Mouse (Mus musculus) hindbrain, embryonic 10.5 days (tissue): ENCODE data around the gene Lrg1. TPM values are rescaled to one million over a fixed set of nuclear protein-coding genes. Genes with fewer than 3 reads are reported as not detected.
"Not testable (repeated sequence)": the region's sequence is repeated elsewhere in the genome, so short reads cannot be mapped to it uniquely, and the experiment has no call there.

Source experiments
- DNase-seq: peaks from one replicate; pipeline ENCODE4 v3.0.0-alpha.2; 2017; ENCODE audit warnings: low spot score
- H3K27ac ChIP-seq: fragments of 300-500 bp; sonication (generic); 2 replicates; pipeline ENCODE4 v1.5.1; 2016; ENCODE audit warnings: mild to moderate bottlenecking, moderate library complexity
- H3K27me3 ChIP-seq: fragments of 300-500 bp; sonication (generic); 2 replicates; pipeline ENCODE4 v1.6.1; 2016; ENCODE audit warnings: mild to moderate bottlenecking; ENCODE audit not compliant: poor library complexity, insufficient read depth, severe bottlenecking
- H3K36me3 ChIP-seq: fragments of 300-500 bp; sonication (generic); 2 replicates; pipeline ENCODE4 v1.6.1; 2016; ENCODE audit warnings: mild to moderate bottlenecking, moderate library complexity
- H3K4me1 ChIP-seq: fragments of 300-500 bp; sonication (generic); replicated peaks from 2 replicates; pipeline ENCODE4 v1.6.1; 2016; ENCODE audit warnings: mild to moderate bottlenecking
- H3K4me3 ChIP-seq: fragments of 300-500 bp; sonication (generic); 2 replicates; pipeline ENCODE4 v1.5.1; 2016; ENCODE audit warnings: mild to moderate bottlenecking, moderate library complexity
- H3K9me3 ChIP-seq: fragments of 300-500 bp; sonication (generic); 2 replicates; pipeline ENCODE4 v1.6.1; 2016; ENCODE audit warnings: mild to moderate bottlenecking, moderate library complexity
- WGBS: fragments of 180-500 bp; shearing (Covaris S2); methylation state at CpG from one replicate; pipeline ENCODE4 v1.1.7; 2016; 5-methylcytosine and 5-hydroxymethylcytosine counted together
- polyA plus RNA-seq: library from polyadenylated mRNA; unstranded; fragments of >200 nt; fragmentation: Nextera tagmentation; extraction: Ambion mirVana; gene quantifications from 2 replicates; pipeline ENCODE4 v1.2.1, GENCODE M21; 2016

The Lrg1 gene
- polyA plus RNA-seq, 1 experiment from 2014 or later, result not detected

- DNase-seq, result no peak
- Histone ChIP-seq H3K4me1 (no peaks in the 10 kb centered on the region), H3K27ac (no peak overlapping the region), H3K4me3 (no peak overlapping the region), H3K9me3 (no peaks in the 10 kb centered on the region), H3K36me3 (peaks cover 67% of the 10 kb centered on the region), H3K27me3 (no peaks in the 10 kb centered on the region)
- WGBS, result 94% methylated on average over 9 of the region's 9 CpGs
Observed at GRCm38 (mm10) chr17:56102927-56103326, 18.9 kb downstream of the Lrg1 start.

GRCm38 (mm10) chr17:56102158-56102557, 19.6 kb downstream of the Lrg1 start:
- no peak overlapping the region for H3K27ac ChIP-seq
- no peaks in the 10 kb centered on the region for H3K4me1 ChIP-seq
- H3K27me3 ChIP-seq, result no peaks in the 10 kb centered on the region
- H3K9me3 ChIP-seq, result no peaks in the 10 kb centered on the region
- H3K36me3 ChIP-seq, result peaks cover 74% of the 10 kb centered on the region
- no peak overlapping the region for H3K4me3 ChIP-seq
- WGBS, result 94% methylated on average over 5 of the region's 5 CpGs
- DNase-seq, result no peak

DNA sequence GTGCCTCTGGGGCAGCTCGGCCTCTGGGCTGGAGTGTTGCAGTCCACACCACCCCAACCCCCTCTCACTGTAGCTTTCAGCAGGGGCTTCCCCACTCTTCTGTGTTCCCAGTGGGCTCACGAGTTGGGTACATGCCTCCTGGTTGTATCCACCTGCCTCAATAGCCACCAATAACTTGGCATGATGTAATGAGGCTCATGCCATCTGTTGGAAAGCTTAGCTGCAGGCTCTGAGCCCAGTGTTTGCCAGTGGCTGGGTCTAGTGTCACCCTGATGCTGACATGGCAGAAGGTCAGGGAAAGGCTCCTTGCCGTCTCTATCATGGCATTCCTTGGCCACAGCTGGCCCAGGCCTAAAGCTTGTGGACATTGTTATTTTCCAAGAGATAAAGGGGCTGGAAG, 21.0 kb downstream of the Lrg1 start:
- H3K9me3 ChIP-seq, result no peaks in the 10 kb centered on the region
- no peak for DNase-seq
- no peak overlapping the region for H3K27ac ChIP-seq
- H3K4me3 ChIP-seq, result no peak overlapping the region
- 91% methylated on average over 3 of the region's 3 CpGs for WGBS
- no peaks in the 10 kb centered on the region for H3K4me1 ChIP-seq
- H3K27me3 ChIP-seq, result no peaks in the 10 kb centered on the region
- H3K36me3 ChIP-seq, result peaks cover 84% of the 10 kb centered on the region

DNA sequence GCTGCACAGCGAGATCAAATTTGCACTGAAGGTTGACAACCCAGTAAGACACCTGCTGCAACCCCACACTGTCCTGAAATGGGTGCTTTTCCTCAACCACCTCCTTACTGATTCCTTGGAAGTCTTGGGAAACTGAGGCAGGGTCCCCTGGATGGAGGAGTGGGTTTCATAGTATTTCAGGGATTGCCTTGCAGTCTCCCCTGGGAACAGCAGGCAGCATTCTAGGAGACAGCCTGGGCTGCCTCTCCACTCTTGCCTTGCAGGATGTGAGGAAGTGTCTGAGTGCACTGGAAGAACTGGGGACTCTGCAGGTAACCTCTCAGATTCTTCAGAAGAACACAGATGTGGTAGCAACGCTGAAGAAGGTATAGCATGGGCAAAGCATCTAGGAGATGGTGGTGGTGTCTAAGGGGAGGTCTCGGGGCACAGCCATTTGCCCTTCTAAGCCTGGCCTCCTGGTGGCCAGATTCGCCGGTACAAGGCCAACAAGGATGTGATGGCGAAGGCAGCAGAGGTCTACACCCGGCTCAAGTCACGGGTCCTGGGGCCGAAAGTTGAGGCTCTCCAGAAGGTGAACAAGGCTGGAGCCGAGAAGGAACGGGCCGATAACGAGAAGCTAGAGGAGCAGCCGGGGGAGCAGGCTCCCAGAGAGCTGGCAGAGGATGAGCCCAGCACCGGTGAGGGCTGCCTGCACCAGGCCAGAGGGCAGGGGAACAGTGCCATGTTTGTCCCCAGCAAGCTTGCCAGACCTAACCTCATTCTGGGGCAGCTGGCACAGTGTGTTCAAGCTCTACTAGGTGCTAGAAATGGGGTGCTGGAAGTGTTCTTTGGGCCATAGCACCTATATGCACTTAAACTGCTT, 22.9 kb downstream of the Lrg1 start:
- no peaks in the 10 kb centered on the region for H3K27me3 ChIP-seq
- WGBS, result 91% methylated on average over 15 of the region's 15 CpGs
- no peak overlapping the region for H3K4me3 ChIP-seq
- H3K36me3 ChIP-seq, result peaks cover 98% of the 10 kb centered on the region
- H3K4me1 ChIP-seq, result no peaks in the 10 kb centered on the region
- no peak for DNase-seq
- H3K27ac ChIP-seq, result no peak overlapping the region
- no peaks in the 10 kb centered on the region for H3K9me3 ChIP-seq

GRCm38 (mm10) chr17:56098180-56098579, 23.6 kb downstream of the Lrg1 start:
- no peak for DNase-seq
- no peaks in the 10 kb centered on the region for H3K4me1 ChIP-seq
- no peaks in the 10 kb centered on the region for H3K9me3 ChIP-seq
- no peaks in the 10 kb centered on the region for H3K27me3 ChIP-seq
- no peak overlapping the region for H3K27ac ChIP-seq
- peaks cover 98% of the 10 kb centered on the region for H3K36me3 ChIP-seq
- 94% methylated on average over 8 of the region's 8 CpGs for whole genome bisulfite sequencing
- H3K4me3 ChIP-seq, result no peak overlapping the region

- no peaks in the 10 kb centered on the region for H3K9me3 ChIP-seq
- no peak for DNase-seq
- no peak overlapping the region for H3K27ac ChIP-seq
- 91% methylated on average over 12 of the region's 12 CpGs for WGBS
- peaks cover 92% of the 10 kb centered on the region for H3K36me3 ChIP-seq
- no peaks in the 10 kb centered on the region for H3K27me3 ChIP-seq
- no peaks in the 10 kb centered on the region for H3K4me1 ChIP-seq
- no peak overlapping the region for H3K4me3 ChIP-seq
Observed at GRCm38 (mm10) chr17:56096883-56097282, 24.9 kb downstream of the Lrg1 start.

- Histone ChIP-seq H3K4me3 (no peak overlapping the region), H3K27me3 (no peaks in the 10 kb centered on the region), H3K27ac (no peak overlapping the region), H3K36me3 (peaks cover 85% of the 10 kb centered on the region), H3K9me3 (no peaks in the 10 kb centered on the region), H3K4me1 (no peaks in the 10 kb centered on the region)
- no peak for DNase-seq
- 88% methylated on average over 1 of the region's 1 CpGs for WGBS
Observed at GRCm38 (mm10) chr17:56092794-56093193, 29.0 kb downstream of the Lrg1 start.

- Histone ChIP-seq H3K27ac (no peak overlapping the region), H3K27me3 (no peaks in the 10 kb centered on the region), H3K9me3 (no peaks in the 10 kb centered on the region), H3K4me1 (no peaks in the 10 kb centered on the region), H3K4me3 (no peak overlapping the region), H3K36me3 (peaks cover 85% of the 10 kb centered on the region)
- 95% methylated on average over 1 of the region's 1 CpGs for WGBS
- DNase-seq, result no peak
Observed at GRCm38 (mm10) chr17:56092312-56092711, 29.5 kb downstream of the Lrg1 start.

- H3K4me3 ChIP-seq, result peak overlapping the region; percentile 98
- H3K27ac ChIP-seq, result peak overlapping the region; percentile 89
- H3K9me3 ChIP-seq, result no peaks in the 10 kb centered on the region
- 6% methylated on average over 8 of the region's 8 CpGs for WGBS
- H3K36me3 ChIP-seq, result peaks cover 40% of the 10 kb centered on the region
- no peaks in the 10 kb centered on the region for H3K27me3 ChIP-seq
- peaks cover 31% of the 10 kb centered on the region for H3K4me1 ChIP-seq
- DNase-seq, result peak; percentile 83
Observed at GRCm38 (mm10) chr17:56080781-56081585, 40.8 kb downstream of the Lrg1 start.

DNA sequence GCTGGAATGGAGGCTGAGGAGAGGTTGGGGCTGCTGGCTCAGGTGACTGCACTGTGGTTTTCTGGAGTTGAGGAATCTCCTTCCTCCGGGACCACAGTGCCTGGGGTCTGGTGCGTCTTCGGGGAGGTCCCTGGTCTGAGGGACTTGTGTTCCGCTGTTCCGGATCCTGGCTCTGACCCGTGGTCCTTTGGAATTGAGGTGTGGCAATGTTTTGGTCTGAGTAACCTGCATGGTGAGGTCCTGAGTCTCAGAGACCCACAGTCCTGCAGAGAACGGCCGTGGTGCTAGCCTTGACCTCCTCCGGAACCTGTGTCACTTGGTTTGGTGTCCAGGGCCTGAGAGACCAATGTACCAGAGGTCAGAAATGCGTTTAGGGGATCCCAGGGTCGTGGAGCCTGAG, 41.9 kb downstream of the Lrg1 start:
- Histone ChIP-seq H3K36me3 (peaks cover 30% of the 10 kb centered on the region), H3K4me3 (peak overlapping the region; percentile 98), H3K4me1 (peaks cover 40% of the 10 kb centered on the region), H3K27ac (peak overlapping the region; percentile 89), H3K27me3 (no peaks in the 10 kb centered on the region), H3K9me3 (no peaks in the 10 kb centered on the region)
- DNase-seq, result no peak
- WGBS, result 1% methylated on average over 11 of the region's 11 CpGs

DNA sequence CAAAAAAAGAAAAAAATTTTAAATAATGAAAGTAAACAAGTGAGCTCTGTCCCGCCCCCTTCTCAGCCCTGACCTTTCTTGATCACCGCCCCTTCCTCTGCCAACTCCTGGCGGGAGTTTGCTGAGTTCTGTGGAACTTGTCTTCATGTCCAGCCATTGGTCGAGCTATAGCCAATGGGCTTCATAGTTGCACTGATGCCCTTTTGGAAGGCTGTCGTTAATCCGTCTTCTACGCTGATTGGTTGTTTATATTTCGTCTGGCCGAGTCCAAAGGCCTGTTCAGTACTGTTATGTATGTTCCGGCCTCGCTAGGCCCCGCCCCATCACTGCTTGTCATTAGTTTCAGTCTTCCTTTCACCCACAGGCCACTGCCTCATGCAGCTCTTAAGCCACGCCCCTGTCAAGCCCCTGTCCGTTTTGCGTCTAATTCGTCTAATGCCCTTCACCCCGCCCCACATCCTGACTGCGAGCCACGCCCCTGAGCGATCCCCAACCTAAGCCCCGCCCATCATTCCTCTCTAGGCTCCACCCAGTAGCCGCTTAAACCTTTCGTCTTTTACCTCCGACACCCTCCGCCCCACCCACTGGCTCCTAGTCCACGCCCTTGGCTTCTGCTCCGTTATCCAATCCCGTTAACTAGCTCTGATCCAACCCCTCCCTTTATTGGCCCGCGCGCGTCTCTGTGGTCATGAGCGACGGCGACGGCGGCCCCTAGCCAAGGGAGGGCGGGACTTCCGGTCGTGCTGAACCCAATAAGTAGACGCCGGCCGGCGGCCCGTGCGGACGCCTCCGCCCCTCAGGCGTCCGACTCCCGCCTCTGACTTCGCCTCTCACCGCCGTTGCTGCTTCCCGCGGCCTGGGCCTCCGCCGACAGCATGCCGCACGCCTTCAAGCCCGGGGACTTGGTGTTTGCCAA, 42.7 kb downstream of the Lrg1 start, which contains the start of gene Hdgfl2:
Gene Hdgfl2 (plus strand): TSS at position 755 of the 916 bp plus-strand sequence.
- under 1% methylated on average over 61 of the region's 61 CpGs for WGBS
- Histone ChIP-seq H3K9me3 (no peaks in the 10 kb centered on the region), H3K27ac (peak within 1 kb of the TSS; percentile 89), H3K4me1 (peaks cover 46% of the 10 kb centered on the region), H3K36me3 (peaks cover 22% of the 10 kb centered on the region), H3K27me3 (no peaks in the 10 kb centered on the region), H3K4me3 (peak within 1 kb of the TSS; percentile 98)
- peak; percentile 100 for DNase-seq

DNA sequence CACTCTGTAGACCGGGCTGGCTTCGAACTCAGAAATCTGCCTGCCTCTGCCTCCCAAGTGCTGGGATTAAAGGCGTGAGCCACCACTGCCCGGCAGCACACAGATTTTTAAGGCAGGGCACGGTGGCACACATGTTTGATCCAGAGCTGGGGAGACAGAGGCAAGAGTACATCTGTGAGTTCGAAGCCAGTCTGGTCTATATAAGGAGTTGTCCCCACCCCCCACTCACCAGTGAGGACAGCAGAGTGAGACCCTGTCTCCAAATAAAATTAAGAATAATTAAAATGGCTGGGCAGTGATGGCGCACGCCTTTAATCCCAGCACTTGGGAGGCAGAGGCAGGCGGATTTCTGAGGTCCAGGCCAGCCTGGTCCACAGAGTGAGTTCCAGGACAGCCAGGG, 43.4 kb downstream of the Lrg1 start:
- DNase-seq, H3K9me3 ChIP-seq, H3K27me3 ChIP-seq: not testable (repeated sequence)
- Histone ChIP-seq H3K36me3 (peaks cover 17% of the 10 kb centered on the region), H3K4me3 (peak overlapping the region; percentile 98), H3K27ac (peak overlapping the region; percentile 50), H3K4me1 (peaks cover 54% of the 10 kb centered on the region)
- 64% methylated on average over 9 of the region's 9 CpGs for WGBS
